Mouse (Mus musculus): ENCODE measurements at regions not wholly inside any gene's neighbourhood (a gene's known extent, or its start where the extent isn't known, plus 50 kb on each side); places are given as distances from the start of the nearest gene placed in this dataset.

- TF ChIP-seq EP300 (IDR thresholded peaks at IDR 0.05; ENCODE audit: low read depth) = no peak
- no peak for TF ChIP-seq CTCF (IDR thresholded peaks at IDR 0.05; ENCODE audit: low read depth)
Observed at GRCm38 (mm10) chr15:93850388-93850787, 254.7 kb upstream of the Prickle1 start.

All from liver, embryonic 14.5 days (tissue).